Mouse (Mus musculus): ENCODE measurements around the gene Lama4.

GRCm38 (mm10) chr10:39029297-39030147 lies 64.2 kb downstream of the Lama4 start:
- TF ChIP-seq CTCF (IDR thresholded peaks at IDR 0.05; ENCODE audit: extremely low read depth, insufficient read depth, low read length) = no peak
- no peak for TF ChIP-seq POLR2A (IDR thresholded peaks at IDR 0.05; ENCODE audit: extremely low read depth, insufficient read depth, low read length)
